Mouse (Mus musculus) megakaryocyte, embryonic 14.5 days (primary cell): ENCODE data around the gene Olfr810. TPM values are rescaled to one million over a fixed set of nuclear protein-coding genes. Genes with fewer than 3 reads are reported as not detected.

Experiments
- H3K27me3 ChIP-seq: replicated peaks from 2 replicates; pipeline ENCODE3; 2012; ENCODE audit warnings: inconsistent platforms
- H3K36me3 ChIP-seq: replicated peaks from 2 replicates; pipeline ENCODE3; 2012; ENCODE audit warnings: low read length, inconsistent platforms, mixed read lengths
- H3K4me1 ChIP-seq: 2 replicates; pipeline ENCODE4 v1.6.1; 2012; ENCODE audit warnings: inconsistent platforms
- H3K4me3 ChIP-seq: replicated peaks from 2 replicates; pipeline ENCODE3; 2012; ENCODE audit warnings: moderate library complexity, mild to moderate bottlenecking, inconsistent platforms
- H3K9me3 ChIP-seq: 2 replicates; pipeline ENCODE4 v1.6.1; 2012; ENCODE audit warnings: inconsistent platforms
- FLI1 ChIP-seq: IDR thresholded peaks from 2 replicates; pipeline ENCODE4 v1.6.1; 2012; ENCODE audit warnings: low read length, inconsistent platforms, mixed read lengths
- GATA1 ChIP-seq: IDR thresholded peaks from 3 replicates; pipeline ENCODE4 v1.6.1; 2012; ENCODE audit warnings: mixed read lengths, low read length, inconsistent platforms, borderline replicate concordance
- polyA plus RNA-seq: library from polyadenylated mRNA; stranded (reverse); fragments of >175 nt; gene quantifications from 2 replicates; pipeline ENCODE4 v1.2.3, GENCODE M21; 2012; ENCODE audit warnings: low replicate concordance; ENCODE audit not compliant: insufficient read depth

Olfr810 gene
- not detected in 2 replicates for polyA plus RNA-seq

- H3K4me3 ChIP-seq: no peak within 1 kb of the TSS
- no peaks in the 10 kb centered on the region for H3K4me1 ChIP-seq
- H3K36me3 ChIP-seq: no peaks in the 10 kb centered on the region
- H3K9me3 ChIP-seq: no peaks in the 10 kb centered on the region
- TF ChIP-seq GATA1 (no peak), FLI1 (no peak)
- no peaks in the 10 kb centered on the region for H3K27me3 ChIP-seq
Observed at GRCm38 (mm10) chr10:129794817-129795216, at the start of gene Olfr810. Gene Olfr810, minus strand, starts transcription at chr10:129794917.

GRCm38 (mm10) chr10:129804296-129804695 is 9.6 kb upstream of the Olfr810 start, which contains the start of gene Olfr811:
Gene Olfr811, minus strand, starts transcription at chr10:129804396.
- no peaks in the 10 kb centered on the region for H3K27me3 ChIP-seq
- no peaks in the 10 kb centered on the region for H3K36me3 ChIP-seq
- TF ChIP-seq GATA1 (no peak), FLI1 (no peak)
- 0 out of 2 replicates have a peak, but pooled peaks cover 3% of the 10 kb centered on the region for H3K9me3 ChIP-seq
- no peaks in the 10 kb centered on the region for H3K4me1 ChIP-seq
- H3K4me3 ChIP-seq: no peak within 1 kb of the TSS

GRCm38 (mm10) chr10:129778123-129778522 is 16.6 kb downstream of the Olfr810 start:
- Histone ChIP-seq H3K36me3 (no peaks in the 10 kb centered on the region), H3K27me3 (no peaks in the 10 kb centered on the region), H3K4me3 (no peak overlapping the region), H3K4me1 (no peaks in the 10 kb centered on the region), H3K9me3 (no peaks in the 10 kb centered on the region)
- TF ChIP-seq GATA1 (no peak), FLI1 (no peak)

GRCm38 (mm10) chr10:129774338-129774737 is 20.4 kb downstream of the Olfr810 start, which contains the start of gene Olfr809:
Gene Olfr809, plus strand, starts transcription at chr10:129774638.
- no peaks in the 10 kb centered on the region for H3K27me3 ChIP-seq
- TF ChIP-seq FLI1: no peak
- TF ChIP-seq GATA1: no peak
- H3K4me3 ChIP-seq: no peak within 1 kb of the TSS
- H3K9me3 ChIP-seq: no peaks in the 10 kb centered on the region
- no peaks in the 10 kb centered on the region for H3K4me1 ChIP-seq
- no peaks in the 10 kb centered on the region for H3K36me3 ChIP-seq

- no peak for TF ChIP-seq FLI1
- no peak for TF ChIP-seq GATA1
- no peaks in the 10 kb centered on the region for H3K36me3 ChIP-seq
- H3K4me3 ChIP-seq: no peak within 1 kb of the TSS
- no peaks in the 10 kb centered on the region for H3K9me3 ChIP-seq
- no peaks in the 10 kb centered on the region for H3K27me3 ChIP-seq
- H3K4me1 ChIP-seq: no peaks in the 10 kb centered on the region
Observed at GRCm38 (mm10) chr10:129765182-129765581, 29.5 kb downstream of the Olfr810 start, which contains the start of gene Olfr808. Gene Olfr808, plus strand, starts transcription at chr10:129765482.

- Histone ChIP-seq H3K4me3 (no peak within 1 kb of the TSS), H3K36me3 (no peaks in the 10 kb centered on the region), H3K9me3 (no peaks in the 10 kb centered on the region), H3K27me3 (no peaks in the 10 kb centered on the region), H3K4me1 (no peaks in the 10 kb centered on the region)
- TF ChIP-seq GATA1 (no peak), FLI1 (no peak)
Observed at GRCm38 (mm10) chr10:129757693-129758092, 37.0 kb downstream of the Olfr810 start, which contains the start of gene Olfr807. Gene Olfr807, minus strand, starts transcription at chr10:129757793.

GRCm38 (mm10) chr10:129741821-129742220 is 52.9 kb downstream of the Olfr810 start, which contains the start of gene Olfr806:
Gene Olfr806, minus strand, starts transcription at chr10:129741921.
- TF ChIP-seq GATA1 (no peak), FLI1 (no peak)
- H3K36me3 ChIP-seq: no peaks in the 10 kb centered on the region
- no peaks in the 10 kb centered on the region for H3K4me1 ChIP-seq
- no peak within 1 kb of the TSS for H3K4me3 ChIP-seq
- H3K27me3 ChIP-seq: no peaks in the 10 kb centered on the region
- peaks cover 3% of the 10 kb centered on the region; the same call in 1 of the 2 replicates for H3K9me3 ChIP-seq

Other genes with a start within 250 kb of the Olfr810 start
- gene Olfr794, start 227.3 kb downstream of the Olfr810 start, polyA plus RNA-seq: not detected in 2 replicates
- not detected in 2 replicates for gene Olfr796, start 182.3 kb downstream of the Olfr810 start, polyA plus RNA-seq
- 0.76 TPM in 1 of 2 replicates, not detected in the other for gene Olfr798, start 167.0 kb downstream of the Olfr810 start, polyA plus RNA-seq
- gene Olfr799, start 157.4 kb downstream of the Olfr810 start, polyA plus RNA-seq: not detected in 2 replicates
- gene Olfr800, start 137.2 kb downstream of the Olfr810 start, polyA plus RNA-seq: not detected in 2 replicates
- not detected in 2 replicates for gene Olfr801, start 121.1 kb downstream of the Olfr810 start, polyA plus RNA-seq
- gene Olfr802, start 106.7 kb downstream of the Olfr810 start, polyA plus RNA-seq: not detected in 2 replicates
- gene Olfr803, start 100.6 kb downstream of the Olfr810 start, polyA plus RNA-seq: 8.7 TPM in 1 of 2 replicates, not detected in the other
- gene Olfr804, start 91.7 kb downstream of the Olfr810 start, polyA plus RNA-seq: not detected in 2 replicates
- not detected in 2 replicates for gene Olfr805, start 65.5 kb downstream of the Olfr810 start, polyA plus RNA-seq
- not detected in 2 replicates for gene Olfr806, start 53.0 kb downstream of the Olfr810 start, polyA plus RNA-seq
- not detected in 2 replicates for gene Olfr807, start 37.1 kb downstream of the Olfr810 start, polyA plus RNA-seq
- gene Olfr808, start 29.4 kb downstream of the Olfr810 start, polyA plus RNA-seq: not detected in 2 replicates
- gene Olfr809, start 20.3 kb downstream of the Olfr810 start, polyA plus RNA-seq: 0.07 TPM in 1 of 2 replicates, not detected in the other
- gene Olfr811, start 9.5 kb upstream of the Olfr810 start, polyA plus RNA-seq: not detected in 2 replicates
- gene Olfr812, start 51.2 kb upstream of the Olfr810 start, polyA plus RNA-seq: not detected in 2 replicates
- not detected in 2 replicates for gene Olfr813, start 60.5 kb upstream of the Olfr810 start, polyA plus RNA-seq
- gene Olfr814, start 84.9 kb upstream of the Olfr810 start, polyA plus RNA-seq: 0.03 TPM in 1 of 2 replicates, not detected in the other
- not detected in 2 replicates for gene Olfr815, start 111.0 kb upstream of the Olfr810 start, polyA plus RNA-seq
- not detected in 2 replicates for gene Olfr816, start 120.7 kb upstream of the Olfr810 start, polyA plus RNA-seq
- gene Olfr818, start 154.2 kb upstream of the Olfr810 start, polyA plus RNA-seq: not detected in 2 replicates
- gene Olfr819, start 172.3 kb upstream of the Olfr810 start, polyA plus RNA-seq: not detected in 2 replicates
- not detected in 2 replicates for gene Olfr247, start 181.2 kb upstream of the Olfr810 start, polyA plus RNA-seq
- not detected in 2 replicates for gene Gm10310, start 190.1 kb upstream of the Olfr810 start, polyA plus RNA-seq
- not detected in 2 replicates for gene Olfr820, start 217.7 kb upstream of the Olfr810 start, polyA plus RNA-seq
- not detected in 2 replicates for gene Olfr821, start 235.4 kb upstream of the Olfr810 start, polyA plus RNA-seq